Mouse (Mus musculus): ENCODE results near the gene Gm20716.

GRCm38 (mm10) chr2:168257188-168257587 lies 27.0 kb upstream of the Gm20716 start:
- TF ChIP-seq MAFK (IDR thresholded peaks at IDR 0.05; ENCODE audit: borderline replicate concordance, low read depth, low read length): no peak
- no peak for TF ChIP-seq HCFC1 (IDR thresholded peaks at IDR 0.05; ENCODE audit: low read depth, low read length)
- TF ChIP-seq CTCF (IDR thresholded peaks at IDR 0.05 in 2 of 3, conservative IDR thresholded peaks at IDR 0.05 in 1 of 3; ENCODE audit: control insufficient read depth in 1 of 3, insufficient read depth in 1 of 3, low read depth in 2 of 3, low read length in 3 of 3, poor library complexity in 1 of 3, severe bottlenecking in 1 of 3): no peak
- TF ChIP-seq POLR2A (IDR thresholded peaks at IDR 0.05; ENCODE audit: control insufficient read depth in 1 of 2, insufficient read depth in 1 of 2, low read depth in 1 of 2, low read length in 2 of 2, poor library complexity in 1 of 2): no peak
- TF ChIP-seq ZNF384 (IDR thresholded peaks at IDR 0.05; ENCODE audit: low read depth, low read length): no peak
- no peak for TF ChIP-seq USF1 (IDR thresholded peaks at IDR 0.05; ENCODE audit: low read depth, low read length)
- TF ChIP-seq ZC3H11A (IDR thresholded peaks at IDR 0.05; ENCODE audit: low read depth, low read length): no peak
- no peak for TF ChIP-seq MAX (IDR thresholded peaks at IDR 0.05; ENCODE audit: low read length)
- no peak for TF ChIP-seq RAD21 (IDR thresholded peaks at IDR 0.05; ENCODE audit: low read depth, low read length)
- TF ChIP-seq POLR2AphosphoS2 (IDR thresholded peaks at IDR 0.05; ENCODE audit: low read length): no peak
- TF ChIP-seq NRF1 (IDR thresholded peaks at IDR 0.05; ENCODE audit: insufficient read depth, low read depth, low read length, poor library complexity, severe bottlenecking): no peak

All from MEL (cell line).